Mouse (Mus musculus): Measurements from ENCODE around the gene Mtor.

Mtor gene

DNA sequence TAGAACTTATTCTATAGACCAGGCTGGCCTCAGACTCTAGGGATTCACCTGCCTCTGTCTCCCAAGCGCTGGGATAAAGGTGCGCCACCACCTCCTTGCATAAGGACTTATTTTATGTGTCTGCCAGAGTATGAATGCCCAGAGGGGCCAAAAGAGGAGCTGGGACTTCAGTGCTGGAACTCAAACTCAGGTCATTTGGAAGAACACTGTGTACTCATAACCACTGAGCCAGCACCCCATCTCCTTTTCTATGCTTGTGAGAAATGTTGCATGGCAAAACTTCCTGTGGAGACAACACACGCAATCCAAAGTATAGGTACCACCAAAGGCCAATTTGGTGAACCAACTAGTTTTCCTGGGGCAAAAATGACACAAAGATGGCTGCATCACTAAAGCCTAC is 148.3 kb downstream of the Mtor start:
- no peak for DNase-seq (ENCODE audit: low spot score)

DNA sequence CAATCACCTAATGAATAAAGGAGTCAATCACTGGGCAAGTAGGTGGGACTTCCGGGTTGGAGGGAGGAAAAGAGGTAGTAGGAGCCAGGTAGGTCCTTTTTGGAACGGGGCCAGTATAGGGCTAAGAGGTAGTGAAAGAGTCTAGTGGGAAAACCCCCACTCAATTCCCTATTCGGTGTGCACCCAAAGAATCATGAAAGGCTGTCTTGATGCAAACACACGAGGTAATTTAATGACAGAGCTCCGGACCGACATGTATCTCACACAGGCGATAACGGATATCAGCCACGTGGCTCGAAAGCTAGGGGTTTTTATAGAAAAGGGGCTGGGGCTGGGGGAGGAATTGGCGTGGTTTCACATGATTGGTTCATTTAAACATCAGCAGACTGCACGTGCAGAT is 150.4 kb downstream of the Mtor start:
- no peak for DNase-seq (ENCODE audit: low spot score)

DNA sequence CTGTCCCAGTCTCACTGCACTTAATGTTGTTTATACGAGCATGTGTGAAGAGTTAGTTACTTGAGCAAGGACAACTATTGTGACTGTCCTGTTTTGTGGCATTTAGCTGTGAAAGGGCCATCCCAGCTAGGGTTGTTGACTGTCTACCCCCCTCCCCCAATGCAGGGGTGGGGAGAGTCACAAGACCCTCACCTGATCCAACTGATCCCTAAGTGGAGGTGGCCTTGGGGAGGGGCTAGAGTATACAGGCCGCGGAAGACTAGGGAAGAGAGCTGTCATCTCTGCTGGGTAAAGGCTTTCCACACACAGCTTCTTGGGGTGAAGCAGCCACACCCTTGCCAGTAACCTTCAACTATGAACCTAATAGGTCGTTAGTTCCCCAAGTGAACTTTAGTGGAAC is 151.9 kb downstream of the Mtor start:
- no peak for DNase-seq (ENCODE audit: low spot score)

DNA sequence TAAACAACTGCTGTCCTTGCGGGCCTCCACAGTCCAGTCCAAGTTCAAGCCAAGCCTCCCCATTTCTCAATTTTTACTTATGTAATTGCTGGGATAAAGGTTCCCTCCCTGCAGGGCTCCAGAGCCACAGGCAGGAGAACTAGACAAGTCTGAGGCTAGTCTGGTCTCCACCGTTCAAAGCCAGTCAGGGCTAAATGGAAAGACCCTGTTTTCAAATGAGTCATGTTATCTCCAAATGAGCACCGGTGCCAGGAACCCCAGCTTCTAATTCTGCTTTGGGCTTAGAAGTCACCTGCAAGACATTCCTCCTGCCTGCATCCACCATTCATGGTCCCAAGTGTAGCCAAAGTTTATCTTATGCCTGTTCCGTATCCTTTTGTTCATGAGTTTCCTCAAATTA is 153.5 kb downstream of the Mtor start:
- no peak for DNase-seq (ENCODE audit: low spot score)

DNA sequence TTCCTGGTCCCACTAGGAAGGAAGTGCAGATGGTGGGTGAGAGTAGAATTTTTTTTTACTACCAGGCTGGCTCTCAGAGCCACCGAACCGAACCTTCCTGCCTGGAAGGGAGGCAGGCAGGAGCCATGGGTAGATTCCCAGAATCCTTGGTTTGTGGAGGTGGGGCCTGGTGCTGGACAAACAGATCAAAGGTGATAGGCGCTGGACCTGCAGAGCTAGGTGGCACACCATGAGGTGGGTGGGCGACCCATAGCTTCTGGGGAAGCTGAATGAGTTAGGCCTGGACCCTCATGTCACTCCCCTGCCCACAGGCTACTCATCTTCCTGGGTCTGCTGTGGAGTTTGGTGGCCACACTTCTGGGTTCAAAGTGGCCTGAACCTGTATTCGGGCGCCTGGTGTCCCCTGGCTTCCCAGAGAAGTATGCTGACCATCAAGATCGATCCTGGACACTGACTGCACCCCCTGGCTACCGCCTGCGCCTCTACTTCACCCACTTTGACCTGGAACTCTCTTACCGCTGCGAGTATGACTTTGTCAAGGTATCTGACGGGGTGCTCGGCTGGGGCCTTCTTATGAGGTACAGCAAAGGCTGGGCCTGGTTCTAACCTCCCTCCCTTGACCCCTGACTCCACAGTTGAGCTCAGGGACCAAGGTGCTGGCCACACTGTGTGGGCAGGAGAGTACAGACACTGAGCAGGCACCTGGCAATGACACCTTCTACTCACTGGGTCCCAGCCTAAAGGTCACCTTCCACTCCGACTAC is 154.1 kb downstream of the Mtor start, which contains the start of gene Masp2:
TSS of gene Masp2 (plus strand) at position 198 of the 764 bp plus-strand sequence.
- no peak for DNase-seq (ENCODE audit: low spot score)

DNA sequence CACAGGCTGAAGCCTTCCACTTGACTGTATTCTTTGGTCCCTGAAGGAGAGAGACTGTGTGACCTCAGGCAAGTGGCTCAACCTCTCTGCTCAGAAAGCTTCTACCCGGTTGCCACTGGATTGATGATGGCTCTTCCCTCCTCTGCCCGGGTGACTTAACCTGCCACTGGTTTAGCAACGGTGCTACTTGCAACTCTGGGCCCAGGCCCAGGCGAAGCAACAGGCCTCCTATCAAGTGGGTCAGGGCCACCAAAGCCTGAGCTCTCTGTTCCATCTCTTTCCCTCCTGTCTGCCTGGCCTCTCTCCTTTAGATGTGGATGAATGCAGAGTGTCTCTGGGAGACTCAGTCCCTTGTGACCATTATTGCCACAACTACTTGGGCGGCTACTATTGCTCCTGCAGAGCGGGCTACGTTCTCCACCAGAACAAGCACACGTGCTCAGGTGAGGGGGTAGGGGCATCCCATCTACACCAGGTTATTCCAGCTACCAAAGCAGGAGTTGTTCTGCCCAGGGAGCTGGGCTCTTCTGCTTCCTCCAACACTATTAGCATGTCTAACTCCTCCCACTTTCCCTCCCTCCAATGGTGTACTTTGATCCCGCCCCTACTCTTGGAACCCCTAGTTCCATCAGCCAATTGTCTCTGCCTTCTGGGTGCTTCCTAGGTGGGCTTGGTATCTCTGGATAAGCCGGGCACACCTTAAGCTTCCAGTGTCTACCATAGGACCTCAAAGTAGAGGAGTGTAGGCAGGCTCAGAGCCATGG is 155.1 kb downstream of the Mtor start:
- no peak for DNase-seq (ENCODE audit: low spot score)

DNA sequence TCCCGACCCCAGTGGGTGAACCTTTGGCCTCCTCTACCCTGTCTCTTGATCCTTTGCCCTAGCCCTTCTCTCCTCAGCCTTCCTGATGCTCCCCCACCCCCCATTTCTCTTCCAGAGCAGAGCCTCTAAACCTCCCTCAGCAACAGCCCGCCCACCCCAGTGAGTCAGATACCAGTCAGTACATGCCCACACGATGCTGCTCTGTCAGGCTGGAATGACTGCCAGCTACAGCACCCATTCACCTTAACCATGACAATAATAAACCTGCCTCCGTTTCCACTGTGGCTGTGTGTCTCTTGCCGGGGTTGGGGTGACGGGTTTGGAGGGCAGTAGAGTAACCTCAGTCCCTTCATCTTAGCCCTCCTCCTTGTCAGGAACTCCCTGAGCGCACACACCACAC is 155.7 kb downstream of the Mtor start:
- no peak for DNase-seq (ENCODE audit: low spot score)

DNA sequence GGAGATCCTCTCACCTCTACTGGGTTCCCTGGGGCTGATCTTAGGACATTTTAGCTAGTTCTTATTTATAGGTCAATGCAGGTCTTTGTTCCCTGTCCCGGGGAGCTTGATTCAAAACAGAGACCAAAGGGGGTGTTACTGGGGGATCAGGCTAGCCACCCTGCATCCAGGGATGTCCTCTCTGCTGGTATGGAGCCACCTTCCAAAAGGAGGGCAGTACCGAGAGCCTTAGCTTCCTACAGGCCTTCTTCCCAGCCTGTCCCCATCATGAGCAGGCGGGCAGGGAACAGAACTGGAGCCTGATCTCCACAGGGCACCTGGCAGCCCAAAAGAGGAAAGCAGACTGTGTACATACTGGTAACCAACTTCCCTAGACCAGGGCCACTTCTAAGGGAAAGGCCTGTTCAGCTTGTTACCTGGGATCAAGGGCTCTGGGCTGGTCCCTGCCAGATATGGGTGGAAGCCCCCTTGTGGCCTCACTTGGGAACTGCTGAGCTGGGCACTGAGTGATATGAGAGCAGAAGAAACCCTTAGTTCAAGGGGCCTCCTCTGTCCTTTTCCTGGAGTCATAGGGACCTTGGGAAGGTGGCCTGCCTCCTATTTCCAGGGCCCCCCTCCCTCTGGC is 156.2 kb downstream of the Mtor start:
- DNase-seq (ENCODE audit: low spot score) = no peak
